Mouse (Mus musculus) forebrain, embryonic 10.5 days (tissue): ENCODE measurements at regions not wholly inside any gene's neighbourhood (a gene's known extent, or its start where the extent isn't known, plus 50 kb on each side); places are given as distances from the start of the nearest gene placed in this dataset.

ENCODE experiments used
- DNase-seq: peaks from one replicate; pipeline ENCODE4 v3.0.0-alpha.2; 2017; ENCODE audit warnings: low spot score; ENCODE audit errors: extremely low spot score
- H3K27ac ChIP-seq: fragments of 300-500 bp; sonication (generic); 2 replicates; pipeline ENCODE4 v1.5.1; 2016; ENCODE audit warnings: mild to moderate bottlenecking
- H3K27me3 ChIP-seq: fragments of 300-500 bp; sonication (generic); 2 replicates; pipeline ENCODE4 v1.6.1; 2016; ENCODE audit warnings: mild to moderate bottlenecking; ENCODE audit not compliant: poor library complexity, severe bottlenecking
- H3K36me3 ChIP-seq: fragments of 300-500 bp; sonication (generic); replicated peaks from 2 replicates; pipeline ENCODE4 v1.6.1; 2016; ENCODE audit warnings: mild to moderate bottlenecking, moderate library complexity
- H3K4me1 ChIP-seq: fragments of 300-500 bp; sonication (generic); 2 replicates; pipeline ENCODE4 v1.6.1; 2016
- H3K4me3 ChIP-seq: fragments of 300-500 bp; sonication (generic); 2 replicates; pipeline ENCODE4 v1.5.1; 2016; ENCODE audit warnings: mild to moderate bottlenecking, moderate library complexity
- H3K9me3 ChIP-seq: fragments of 300-500 bp; sonication (generic); 2 replicates; pipeline ENCODE4 v1.6.1; 2016; ENCODE audit warnings: mild to moderate bottlenecking, moderate library complexity
- WGBS: fragments of 180-500 bp; shearing (Covaris S2); methylation state at CpG from one replicate; pipeline ENCODE4 v1.1.7; 2016; 5-methylcytosine and 5-hydroxymethylcytosine counted together

- Histone ChIP-seq H3K9me3 (no peaks in the 10 kb centered on the region), H3K27ac (no peak overlapping the region), H3K36me3 (no peaks in the 10 kb centered on the region), H3K27me3 (no peaks in the 10 kb centered on the region), H3K4me1 (no peaks in the 10 kb centered on the region), H3K4me3 (no peak overlapping the region)
- DNase-seq, result no peak
- 74% methylated on average over 6 of the region's 6 CpGs for WGBS
Measured at GRCm38 (mm10) chr14:123138743-123139705, 155.2 kb upstream of the Tmtc4 start.

DNA sequence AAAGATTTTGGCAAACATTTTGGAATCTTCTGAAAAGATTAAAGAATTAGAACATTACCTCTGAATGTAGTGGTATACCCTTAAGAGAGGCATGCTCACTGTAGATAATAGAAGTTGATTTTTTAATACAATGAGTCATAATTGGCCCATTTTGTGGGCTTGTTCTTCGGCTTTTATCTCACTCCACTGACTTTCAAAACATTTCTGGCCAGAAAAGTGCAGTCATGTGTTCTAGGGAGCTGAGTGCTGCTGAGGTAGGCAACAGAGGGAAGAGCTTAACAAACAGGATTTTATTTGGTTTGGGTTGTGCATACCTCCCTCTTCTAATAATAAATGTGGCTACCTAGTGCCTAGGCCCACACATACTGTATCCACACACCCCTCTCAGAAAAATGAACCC, 150.1 kb upstream of the Tmtc4 start:
- WGBS, result 53% methylated on average over 1 of the region's 1 CpGs
- Histone ChIP-seq H3K9me3 (no peaks in the 10 kb centered on the region), H3K4me3 (no peak overlapping the region), H3K27ac (no peak overlapping the region), H3K36me3 (no peaks in the 10 kb centered on the region), H3K27me3 (no peaks in the 10 kb centered on the region), H3K4me1 (no peaks in the 10 kb centered on the region)
- DNase-seq, result no peak

DNA sequence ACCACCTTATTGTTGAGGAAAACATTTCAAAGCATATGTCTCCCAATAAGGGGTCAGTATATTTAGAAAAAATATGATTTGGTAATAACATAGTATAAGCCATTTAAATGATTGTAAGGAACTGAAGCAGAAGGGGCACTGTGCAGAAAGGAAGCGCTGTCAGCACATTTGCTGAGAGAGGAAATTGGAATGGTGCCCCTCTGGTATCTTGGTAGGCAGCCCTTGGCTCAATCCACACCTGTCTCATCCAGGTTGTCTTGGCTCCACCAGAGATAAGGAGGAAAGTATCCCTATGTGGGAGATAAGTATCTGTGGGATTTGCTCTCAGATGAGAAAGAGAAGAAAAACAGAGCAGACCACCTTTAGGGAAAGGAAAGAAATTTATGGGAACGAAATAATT, 136.5 kb upstream of the Tmtc4 start:
- H3K27me3 ChIP-seq, result no peaks in the 10 kb centered on the region
- no peak overlapping the region for H3K4me3 ChIP-seq
- peaks cover 9% of the 10 kb centered on the region; the same call in 1 of the 2 replicates for H3K9me3 ChIP-seq
- no peaks in the 10 kb centered on the region for H3K36me3 ChIP-seq
- H3K4me1 ChIP-seq, result no peaks in the 10 kb centered on the region
- H3K27ac ChIP-seq, result no peak overlapping the region
- WGBS, result 87% methylated on average over 2 of the region's 2 CpGs
- DNase-seq, result no peak

DNA sequence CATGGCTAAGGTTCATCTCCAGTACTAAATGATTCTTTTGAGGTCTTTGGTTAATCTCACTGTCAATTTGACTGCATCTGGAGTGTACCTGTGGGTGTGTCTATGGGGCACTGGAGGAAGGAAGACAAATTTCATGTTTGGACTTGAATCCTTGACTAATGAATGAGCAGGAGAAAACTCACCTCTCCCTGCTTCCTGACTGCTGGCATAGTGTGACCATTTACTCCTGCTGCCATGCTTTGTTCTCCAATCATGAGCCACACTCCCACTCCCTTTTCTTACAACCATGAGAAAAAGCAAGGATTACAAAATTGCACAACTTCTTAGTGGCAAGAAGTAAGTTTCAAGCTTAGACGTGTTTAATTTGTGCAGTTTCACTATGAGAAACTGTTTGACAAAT, 132.5 kb upstream of the Tmtc4 start:
- Histone ChIP-seq H3K4me3 (no peak overlapping the region), H3K9me3 (no peaks in the 10 kb centered on the region), H3K27me3 (no peaks in the 10 kb centered on the region), H3K4me1 (no peaks in the 10 kb centered on the region), H3K36me3 (no peaks in the 10 kb centered on the region), H3K27ac (no peak overlapping the region)
- WGBS, result 79% methylated on average over 1 of the region's 1 CpGs
- DNase-seq, result no peak

DNA sequence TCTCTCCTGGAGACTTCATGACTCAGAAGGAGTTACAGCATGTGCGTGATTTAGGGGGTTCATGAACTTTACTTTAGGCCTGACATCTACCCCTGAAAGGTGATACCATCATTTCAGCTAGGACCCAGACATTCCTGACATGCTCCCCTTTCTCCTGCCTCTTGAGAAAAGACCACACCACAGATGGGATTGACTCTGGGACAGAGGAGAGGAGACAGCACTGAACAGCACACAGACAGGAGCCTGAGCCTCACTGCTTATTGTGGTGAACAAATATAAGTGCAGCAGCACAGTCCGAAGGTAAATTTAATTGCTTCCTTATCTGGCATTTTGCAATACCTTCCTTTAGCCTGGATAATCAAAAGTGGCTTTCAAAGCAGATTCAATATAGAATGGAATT, 126.7 kb upstream of the Tmtc4 start:
- no peak overlapping the region for H3K27ac ChIP-seq
- DNase-seq, result no peak
- no peaks in the 10 kb centered on the region for H3K4me1 ChIP-seq
- no peaks in the 10 kb centered on the region for H3K9me3 ChIP-seq
- H3K27me3 ChIP-seq, result no peaks in the 10 kb centered on the region
- no peaks in the 10 kb centered on the region for H3K36me3 ChIP-seq
- 75% methylated on average over 2 of the region's 2 CpGs for WGBS
- H3K4me3 ChIP-seq, result no peak overlapping the region

- Histone ChIP-seq H3K27ac (no peak overlapping the region), H3K4me3 (no peak overlapping the region), H3K27me3 (no peaks in the 10 kb centered on the region), H3K36me3 (no peaks in the 10 kb centered on the region), H3K9me3 (no peaks in the 10 kb centered on the region), H3K4me1 (no peaks in the 10 kb centered on the region)
- DNase-seq, result no peak
- WGBS, result 84% methylated on average over 1 of the region's 1 CpGs
Measured at GRCm38 (mm10) chr14:123100371-123100770, 116.5 kb upstream of the Tmtc4 start.

GRCm38 (mm10) chr14:123096086-123096485, 112.3 kb upstream of the Tmtc4 start:
- 94% methylated on average over 2 of the region's 2 CpGs for WGBS
- H3K27me3 ChIP-seq, result no peaks in the 10 kb centered on the region
- H3K4me3 ChIP-seq, result no peak overlapping the region
- H3K9me3 ChIP-seq, result no peaks in the 10 kb centered on the region
- H3K4me1 ChIP-seq, result no peaks in the 10 kb centered on the region
- DNase-seq, result no peak
- H3K27ac ChIP-seq, result no peak overlapping the region
- no peaks in the 10 kb centered on the region for H3K36me3 ChIP-seq

- no peak for DNase-seq
- Histone ChIP-seq H3K9me3 (no peaks in the 10 kb centered on the region), H3K4me1 (no peaks in the 10 kb centered on the region), H3K27ac (no peak overlapping the region), H3K27me3 (no peaks in the 10 kb centered on the region), H3K4me3 (no peak overlapping the region), H3K36me3 (no peaks in the 10 kb centered on the region)
- 100% methylated on average over 1 of the region's 1 CpGs for WGBS
Measured at GRCm38 (mm10) chr14:123082065-123082464, 98.2 kb upstream of the Tmtc4 start.

GRCm38 (mm10) chr14:123081016-123081714, 97.3 kb upstream of the Tmtc4 start:
- WGBS, result 42% methylated on average over 4 of the region's 4 CpGs
- DNase-seq, result no peak
- Histone ChIP-seq H3K36me3 (no peaks in the 10 kb centered on the region), H3K4me1 (no peaks in the 10 kb centered on the region), H3K27me3 (no peaks in the 10 kb centered on the region), H3K4me3 (no peak overlapping the region), H3K27ac (no peak overlapping the region), H3K9me3 (no peaks in the 10 kb centered on the region)

- 86% methylated on average over 2 of the region's 2 CpGs for WGBS
- Histone ChIP-seq H3K9me3 (no peaks in the 10 kb centered on the region), H3K4me3 (no peak overlapping the region), H3K27me3 (no peaks in the 10 kb centered on the region), H3K4me1 (no peaks in the 10 kb centered on the region), H3K27ac (no peak overlapping the region), H3K36me3 (no peaks in the 10 kb centered on the region)
- no peak for DNase-seq
Measured at GRCm38 (mm10) chr14:123079733-123080132, 95.9 kb upstream of the Tmtc4 start.

- 89% methylated on average over 3 of the region's 3 CpGs for WGBS
- no peak for DNase-seq
Measured at GRCm38 (mm10) chr14:123078804-123079203, 95.0 kb upstream of the Tmtc4 start.

DNA sequence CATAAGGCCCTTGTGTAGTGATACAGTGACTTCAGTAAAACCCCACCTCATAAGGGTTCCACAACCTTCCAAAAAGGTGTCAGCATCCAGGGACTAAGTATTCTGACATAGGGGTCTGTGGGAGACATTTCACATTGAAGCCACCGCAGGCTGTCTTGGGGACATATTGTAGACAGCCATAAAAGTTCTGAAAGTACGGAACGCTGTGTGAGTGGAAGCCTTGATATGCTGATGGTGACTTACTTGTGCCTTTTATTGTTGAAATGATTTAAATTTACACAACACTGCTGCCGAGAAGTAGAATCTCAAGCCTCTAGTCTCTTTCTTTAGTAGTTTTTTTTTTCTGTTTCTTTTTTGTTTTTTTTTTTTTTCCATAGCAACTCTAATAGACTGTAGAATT, 82.5 kb upstream of the Tmtc4 start:
- peaks cover 24% of the 10 kb centered on the region for H3K4me1 ChIP-seq
- peaks cover 19% of the 10 kb centered on the region; the same call in 1 of the 2 replicates for H3K27me3 ChIP-seq
- no peaks in the 10 kb centered on the region for H3K36me3 ChIP-seq
- H3K9me3 ChIP-seq, result no peaks in the 10 kb centered on the region
- 96% methylated on average over 4 of the region's 4 CpGs for WGBS
- no peak overlapping the region for H3K27ac ChIP-seq
- DNase-seq, result no peak
- no peak overlapping the region for H3K4me3 ChIP-seq

More at GRCm38 (mm10) chr14:123078804-123079203, 95.0 kb upstream of the Tmtc4 start:
- no peaks in the 10 kb centered on the region for H3K9me3 ChIP-seq
- no peak overlapping the region for H3K4me3 ChIP-seq
- H3K27me3 ChIP-seq, result no peaks in the 10 kb centered on the region
- H3K27ac ChIP-seq, result no peak overlapping the region
- no peaks in the 10 kb centered on the region for H3K4me1 ChIP-seq
- no peaks in the 10 kb centered on the region for H3K36me3 ChIP-seq

DNA sequence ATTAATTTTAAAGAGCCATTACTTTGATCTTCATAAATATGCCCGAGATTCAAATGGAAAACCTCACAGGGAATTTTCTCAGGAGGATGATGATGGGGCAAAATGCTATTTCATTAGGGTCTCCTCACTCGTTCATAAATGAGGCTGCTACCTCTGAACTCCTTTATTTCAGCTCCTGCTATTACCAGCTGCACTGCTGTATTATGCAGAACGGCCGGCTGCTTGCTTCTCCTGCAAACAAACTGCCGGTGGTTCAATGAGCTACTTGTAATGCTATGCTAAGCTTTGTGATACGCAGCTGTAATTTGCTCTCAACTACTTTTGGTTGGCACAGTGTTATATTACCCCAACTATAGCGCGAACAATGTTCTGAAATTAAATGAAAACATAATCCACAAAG, 81.7 kb upstream of the Tmtc4 start:
- Histone ChIP-seq H3K9me3 (no peaks in the 10 kb centered on the region), H3K4me1 (peaks cover 24% of the 10 kb centered on the region), H3K4me3 (no peak overlapping the region), H3K27me3 (peaks cover 19% of the 10 kb centered on the region; the same call in 1 of the 2 replicates), H3K27ac (0 out of 2 replicates have a peak overlapping the region, but pooled peaks have one; percentile 15), H3K36me3 (no peaks in the 10 kb centered on the region)
- 46% methylated on average over 8 of the region's 8 CpGs for WGBS
- no peak for DNase-seq
